Mouse (Mus musculus) brain, adult 2 months (tissue): ENCODE data around the gene Zbtb34.

Source experiments
- DNase-seq: peaks from one replicate; pipeline ENCODE4 v3.0.0; 2011; ENCODE audit warnings: low read depth, low spot score

Gene Zbtb34

GRCm38 (mm10) chr2:33446796-33447195, 15.7 kb upstream of the Zbtb34 start:
- no peak for DNase-seq

- no peak for DNase-seq
Observed at GRCm38 (mm10) chr2:33445741-33446140, 14.6 kb upstream of the Zbtb34 start.

GRCm38 (mm10) chr2:33444862-33445261, 13.7 kb upstream of the Zbtb34 start:
- no peak for DNase-seq

GRCm38 (mm10) chr2:33444358-33444757, 13.2 kb upstream of the Zbtb34 start:
- peak; percentile 96 for DNase-seq

- DNase-seq = peak; percentile 63
Observed at GRCm38 (mm10) chr2:33442701-33443100, 11.6 kb upstream of the Zbtb34 start.

- peak; percentile 93 for DNase-seq
Observed at GRCm38 (mm10) chr2:33440893-33441292, 9.8 kb upstream of the Zbtb34 start.

GRCm38 (mm10) chr2:33439980-33440670, 9.0 kb upstream of the Zbtb34 start:
- no peak for DNase-seq

- DNase-seq = peak; percentile 77
Observed at GRCm38 (mm10) chr2:33439471-33439881, 8.4 kb upstream of the Zbtb34 start.

- DNase-seq = no peak
Observed at GRCm38 (mm10) chr2:33438377-33438776, 7.3 kb upstream of the Zbtb34 start.

- no peak for DNase-seq
Observed at GRCm38 (mm10) chr2:33437184-33437583, 6.1 kb upstream of the Zbtb34 start.

GRCm38 (mm10) chr2:33436035-33436580, 5.0 kb upstream of the Zbtb34 start:
- no peak for DNase-seq

- DNase-seq = no peak
Observed at GRCm38 (mm10) chr2:33435036-33435650, 4.0 kb upstream of the Zbtb34 start.

- DNase-seq = peak; percentile 87
Observed at GRCm38 (mm10) chr2:33432877-33433276, 1.8 kb upstream of the Zbtb34 start.

GRCm38 (mm10) chr2:33430081-33430770, 898 bp downstream of the Zbtb34 start:
- DNase-seq = no peak

- DNase-seq = no peak
Observed at GRCm38 (mm10) chr2:33429339-33429738, 1.8 kb downstream of the Zbtb34 start.

- DNase-seq = no peak
Observed at GRCm38 (mm10) chr2:33426640-33427398, 4.3 kb downstream of the Zbtb34 start.

GRCm38 (mm10) chr2:33417454-33417853, 13.7 kb downstream of the Zbtb34 start:
- no peak for DNase-seq

- no peak for DNase-seq
Observed at GRCm38 (mm10) chr2:33414019-33414418, 17.1 kb downstream of the Zbtb34 start.

GRCm38 (mm10) chr2:33412111-33412510, 19.0 kb downstream of the Zbtb34 start:
- peak; percentile 75 for DNase-seq

GRCm38 (mm10) chr2:33403511-33404003, 27.6 kb downstream of the Zbtb34 start:
- DNase-seq = no peak

- DNase-seq = no peak
Observed at GRCm38 (mm10) chr2:33402638-33403037, 28.5 kb downstream of the Zbtb34 start.
